Mouse (Mus musculus) myocyte (in vitro differentiated cells): ENCODE results near the gene Cmtm3.

Source experiments
- E2F4 ChIP-seq: IDR thresholded peaks from one replicate; pipeline ENCODE4 v1.6.1; 2011; ENCODE audit warnings: mild to moderate bottlenecking, control low read depth, moderate library complexity; ENCODE audit not compliant: insufficient read depth
- MAX ChIP-seq: IDR thresholded peaks from one replicate; pipeline ENCODE4 v1.6.1; 2011; ENCODE audit warnings: low read depth, mild to moderate bottlenecking, control low read depth
- MYOD1 ChIP-seq, 3 experiments: IDR thresholded peaks; one replicate each; pipeline ENCODE4 v1.6.1; 2011; ENCODE audit warnings: control low read depth in 2 of 3, low read depth in 2 of 3, mild to moderate bottlenecking in 2 of 3, moderate library complexity in 1 of 3; ENCODE audit not compliant: insufficient read length in 2 of 3, control insufficient read depth in 1 of 3
- MYOG ChIP-seq, 3 experiments: IDR thresholded peaks; one replicate each; pipeline ENCODE4 v1.6.1; 2011; ENCODE audit warnings: control low read depth in 2 of 3, low read depth in 2 of 3, mild to moderate bottlenecking in 2 of 3; ENCODE audit not compliant: insufficient read length in 2 of 3, control insufficient read depth in 1 of 3, insufficient read depth in 1 of 3
- POLR2A ChIP-seq: IDR thresholded peaks from one replicate; pipeline ENCODE4 v1.6.1; 2011; ENCODE audit warnings: low read depth, mild to moderate bottlenecking, control low read depth, moderate library complexity; ENCODE audit not compliant: insufficient read length
- POLR2AphosphoS2 ChIP-seq: IDR thresholded peaks from one replicate; pipeline ENCODE4 v1.6.1; 2011; ENCODE audit warnings: low read depth, control low read depth; ENCODE audit not compliant: insufficient read length
- REST ChIP-seq: IDR thresholded peaks from one replicate; pipeline ENCODE4 v1.6.1; 2011; ENCODE audit warnings: mild to moderate bottlenecking, control low read depth, moderate library complexity; ENCODE audit not compliant: insufficient read depth, insufficient read length
- TCF12 ChIP-seq: IDR thresholded peaks from one replicate; pipeline ENCODE4 v1.6.1; 2011; ENCODE audit warnings: mild to moderate bottlenecking, control low read depth; ENCODE audit not compliant: poor library complexity, insufficient read depth, severe bottlenecking
- TCF3 ChIP-seq: IDR thresholded peaks from one replicate; pipeline ENCODE4 v1.6.1; 2011; ENCODE audit warnings: low read depth, control low read depth; ENCODE audit not compliant: insufficient read length
- USF1 ChIP-seq: IDR thresholded peaks from one replicate; pipeline ENCODE4 v1.6.1; 2011; ENCODE audit warnings: low read depth, mild to moderate bottlenecking, control low read depth, moderate library complexity

- TF ChIP-seq E2F4 (no peak), USF1 (no peak), POLR2A (no peak), MYOD1 (IDR thresholded peaks at IDR 0.05; ENCODE audit: control insufficient read depth in 1 of 3, insufficient read length in 2 of 3, low read depth in 2 of 3) (no peak), TCF12 (no peak), MYOG (IDR thresholded peaks at IDR 0.05; ENCODE audit: control insufficient read depth in 1 of 3, insufficient read depth in 1 of 3, insufficient read length in 2 of 3, low read depth in 2 of 3) (no peak), POLR2AphosphoS2 (no peak), MAX (no peak), REST (no peak), TCF3 (no peak)
Observed at GRCm38 (mm10) chr8:104367398-104367797, 28.2 kb downstream of the Cmtm3 start.
